9 mouse cellular contexts compared by ENCODE assay signal in genomic region chr9:100382492-100382891, GRCm38 (mm10).
A peak's percentile ranks its signal among the peaks of the same experiment; 100 is the strongest.
DNase-seq lines count a peak whose midpoint lies in the region; ATAC-seq and TF ChIP-seq lines count a peak whose summit lies in the region.
"Had no signal": no experiment of that assay in that cellular context is flagged by ENCODE, and none has a peak within 500 bp of the region (broad histone marks: within the 10 kb centered on the region; RNA-seq: fewer than 3 reads in every experiment).

No protein-coding gene starts in this region.

- no peak overlapping the region for H3K27ac ChIP-seq in intestine, embryonic 14.5 days (ENCODE audit: low read depth)
- H3K27ac ChIP-seq in intestine, embryonic 16.5 days (ENCODE audit: low read length) = no peak overlapping the region
- no peak overlapping the region for H3K27ac ChIP-seq in left cerebral cortex, adult 2 months
- H3K27ac ChIP-seq: embryonic facial prominence, embryonic 15.5 days had no signal

- no peaks in the 10 kb centered on the region for H3K27me3 ChIP-seq in intestine, embryonic 14.5 days (replicated peaks; ENCODE audit: control insufficient read depth, insufficient read depth, low read length)
- no peaks in the 10 kb centered on the region for H3K27me3 ChIP-seq in intestine, embryonic 16.5 days (replicated peaks; ENCODE audit: control insufficient read depth, insufficient read depth, low read length)
- H3K27me3 ChIP-seq: embryonic facial prominence, embryonic 15.5 days had no signal

- DNase-seq in intestine, embryonic 14.5 days (ENCODE audit: low spot score) = peak; percentile 64
- peak; percentile 83 for DNase-seq in ZHBTc4 (ENCODE audit: low read depth, low spot score)
- peak; percentile 60 to 62 for DNase-seq in cerebellum, postnatal 36 days
- DNase-seq in heart, postnatal 10 days = peak; percentile 54 to 76
- DNase-seq in left cerebral cortex, adult 2 months (ENCODE audit: extremely low spot score in 1 of 2, low spot score in 2 of 2) = peak; percentile 67 to 75
- DNase-seq in naive thymus-derived CD4-positive, alpha-beta T cell, adult 2 months (ENCODE audit: low read depth) = peak; percentile 44
- peak; percentile 12 to 71 for DNase-seq in thymus, postnatal 10 days (ENCODE audit: low spot score in 2 of 2)

- no peak overlapping the region for H3K4me2 ChIP-seq in intestine, embryonic 14.5 days (ENCODE audit: low read length)
- no peak overlapping the region for H3K4me2 ChIP-seq in intestine, embryonic 16.5 days (ENCODE audit: low read depth, low read length)
- H3K4me2 ChIP-seq: embryonic facial prominence, embryonic 15.5 days had no signal

- intact Hi-C loops in heart, postnatal 10 days (cut with DNase I) = loop anchor here (5.0 kb wide), 1 partner anchor 535 kb away; no protein-coding TSS in a partner anchor
- intact Hi-C loops in left cerebral cortex, adult 2 months (cut with DNase I) = loop anchor here (2.0 to 5.0 kb wide), 3 partner anchors 536 to 650 kb away; no protein-coding TSS in a partner anchor

- no peaks in the 10 kb centered on the region for H3K9me3 ChIP-seq in intestine, embryonic 14.5 days (ENCODE audit: control insufficient read depth, low read length)
- H3K9me3 ChIP-seq in intestine, embryonic 16.5 days (ENCODE audit: control insufficient read depth, low read length) = no peaks in the 10 kb centered on the region
- H3K9me3 ChIP-seq: embryonic facial prominence, embryonic 15.5 days had no signal

- WGBS in intestine, embryonic 14.5 days = 54% methylated on average over 5 of the region's 5 CpGs
- 55% methylated on average over 5 of the region's 5 CpGs for WGBS in intestine, embryonic 16.5 days

- no peak overlapping the region for H3K4me3 ChIP-seq in intestine, embryonic 14.5 days (ENCODE audit: low read depth, low read length)
- no peak overlapping the region for H3K4me3 ChIP-seq in intestine, embryonic 16.5 days (ENCODE audit: low read length)
- no peak overlapping the region for H3K4me3 ChIP-seq in left cerebral cortex, adult 2 months
- H3K4me3 ChIP-seq: embryonic facial prominence, embryonic 15.5 days had no signal

- H3K4me1 ChIP-seq in intestine, embryonic 14.5 days (replicated peaks; ENCODE audit: control insufficient read depth, insufficient read depth, low read length) = no peaks in the 10 kb centered on the region
- no peaks in the 10 kb centered on the region for H3K4me1 ChIP-seq in intestine, embryonic 16.5 days (ENCODE audit: control insufficient read depth, insufficient read depth, low read length)

- no peak for ATAC-seq in intestine, embryonic 14.5 days (replicated peaks; ENCODE audit: low FRiP score, low TSS enrichment, low read depth)
- ATAC-seq in intestine, embryonic 16.5 days = no peak

- peak; percentile 72 for TF ChIP-seq CTCF in left cerebral cortex, adult 2 months (IDR thresholded peaks at IDR 0.05)

- no peaks in the 10 kb centered on the region for H3K36me3 ChIP-seq in intestine, embryonic 14.5 days (ENCODE audit: control insufficient read depth, insufficient read depth, low read length)
- H3K36me3 ChIP-seq in intestine, embryonic 16.5 days (ENCODE audit: control insufficient read depth, insufficient read depth, low read length) = no peaks in the 10 kb centered on the region
- H3K36me3 ChIP-seq: embryonic facial prominence, embryonic 15.5 days had no signal

- no peak overlapping the region for H3K9ac ChIP-seq in intestine, embryonic 14.5 days (ENCODE audit: low read length)
- H3K9ac ChIP-seq in intestine, embryonic 16.5 days (ENCODE audit: low read depth, low read length) = no peak overlapping the region
- H3K9ac ChIP-seq: embryonic facial prominence, embryonic 15.5 days had no signal
